Mouse (Mus musculus) liver, embryonic 11.5 days (tissue): ENCODE data around the gene Gm45213. TPM values are rescaled to one million over a fixed set of nuclear protein-coding genes. Genes with fewer than 3 reads are reported as not detected.

ENCODE experiments used
- ATAC-seq: fragments of 200-750 bp; cut with Nextera tagmentation; replicated peaks from 2 replicates; pipeline ENCODE4 v1.8.0; 2017; ENCODE audit warnings: moderate number of reproducible peaks, mild to moderate bottlenecking, moderate TSS enrichment, moderate library complexity; ENCODE audit not compliant: low FRiP score
- DNase-seq: peaks from one replicate; pipeline ENCODE4 v3.0.0-alpha.2; 2017; ENCODE audit warnings: low spot score
- H3K27ac ChIP-seq: fragments of 300-500 bp; sonication (generic); 2 replicates; pipeline ENCODE4 v1.5.1; 2014; ENCODE audit warnings: mild to moderate bottlenecking, low read depth, low read length, control low read depth
- H3K27me3 ChIP-seq: fragments of 300-500 bp; sonication (generic); replicated peaks from 2 replicates; pipeline ENCODE4 v1.6.1; 2014; ENCODE audit warnings: low read length, mixed read lengths; ENCODE audit not compliant: control insufficient read depth, insufficient read depth
- H3K36me3 ChIP-seq: fragments of 300-500 bp; sonication (generic); 2 replicates; pipeline ENCODE4 v1.6.1; 2014; ENCODE audit warnings: mild to moderate bottlenecking, low read length, moderate library complexity, mixed read lengths; ENCODE audit not compliant: control insufficient read depth, insufficient read depth
- H3K4me1 ChIP-seq: fragments of 300-500 bp; sonication (generic); replicated peaks from 2 replicates; pipeline ENCODE4 v1.6.1; 2014; ENCODE audit warnings: low read length, mixed read lengths; ENCODE audit not compliant: control insufficient read depth, insufficient read depth
- H3K4me2 ChIP-seq: fragments of 300-500 bp; sonication (generic); 2 replicates; pipeline ENCODE4 v1.6.1; 2014; ENCODE audit warnings: mild to moderate bottlenecking, control low read depth, moderate library complexity
- H3K4me3 ChIP-seq: fragments of 300-500 bp; sonication (generic); 2 replicates; pipeline ENCODE4 v1.5.1; 2014; ENCODE audit warnings: low read depth, low read length, control low read depth
- H3K9ac ChIP-seq: fragments of 300-500 bp; sonication (generic); 2 replicates; pipeline ENCODE4 v1.6.1; 2014; ENCODE audit warnings: low read depth, low read length, control low read depth
- H3K9me3 ChIP-seq: fragments of 300-500 bp; sonication (generic); 2 replicates; pipeline ENCODE4 v1.6.1; 2016; ENCODE audit warnings: low read length, inconsistent platforms, mixed read lengths; ENCODE audit not compliant: control insufficient read depth
- WGBS: fragments of 180-500 bp; shearing (Covaris S2); extraction: QIAGEN DNeasy Blood & Tissue Kit; methylation state at CpG from one replicate; pipeline ENCODE4 v1.1.7; 2014; 5-methylcytosine and 5-hydroxymethylcytosine counted together
- polyA plus RNA-seq: library from polyadenylated mRNA; unstranded; fragments of >200 nt; fragmentation: Nextera tagmentation; extraction: Ambion mirVana; gene quantifications from 2 replicates; pipeline ENCODE4 v1.2.1, GENCODE M21; 2014

Gene Gm45213
- not detected in 2 replicates for polyA plus RNA-seq

DNA sequence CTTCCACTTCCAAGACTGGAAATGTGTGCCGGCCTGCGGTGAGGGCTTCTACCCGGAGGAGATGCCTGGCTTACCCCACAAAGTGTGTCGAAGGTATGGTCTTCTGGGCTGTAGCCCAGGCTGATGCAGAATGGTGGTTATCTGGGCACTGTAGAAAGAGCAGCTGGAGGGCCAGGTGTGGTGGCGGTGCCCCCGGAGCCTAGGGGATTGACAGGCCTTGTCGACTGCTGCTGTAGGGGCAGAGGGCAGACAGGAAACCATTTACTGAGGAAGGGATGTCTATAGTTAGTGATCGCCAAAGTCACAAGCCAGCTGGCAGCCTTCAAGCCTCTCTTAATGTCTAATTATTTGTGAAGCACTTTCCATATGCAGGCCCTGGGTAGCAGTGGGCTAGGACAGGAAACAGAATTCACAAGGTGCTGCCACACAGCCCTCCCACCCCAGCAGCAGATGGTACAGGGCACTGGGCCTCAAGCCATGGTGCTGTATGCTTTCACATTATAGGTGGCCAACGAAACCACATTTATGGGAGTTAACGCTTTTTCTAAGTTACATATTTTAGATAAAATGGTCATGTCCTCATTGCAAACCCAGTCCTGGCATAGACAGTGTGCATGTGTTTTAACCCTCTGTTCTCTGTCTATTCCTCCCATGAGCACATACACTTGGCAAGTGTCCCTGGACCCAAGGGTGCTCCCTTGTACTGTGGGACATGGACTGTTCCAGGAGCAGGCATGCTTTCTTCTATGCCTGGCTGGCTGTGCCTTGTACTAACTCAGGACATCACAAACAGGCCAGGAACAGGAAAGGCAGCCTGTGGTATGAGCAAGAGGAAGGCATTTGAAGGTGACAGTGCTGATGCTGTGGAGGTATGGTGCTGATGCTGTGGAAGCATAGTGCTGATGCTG, at the start of gene Gm45213:
Gene Gm45213 (plus strand): TSS at position 51 of the 908 bp plus-strand sequence.
- H3K4me3 ChIP-seq = no peak within 1 kb of the TSS
- H3K4me2 ChIP-seq = no peak within 1 kb of the TSS
- H3K9me3 ChIP-seq = no peaks in the 10 kb centered on the region
- DNase-seq = no peak
- H3K27me3 ChIP-seq = no peaks in the 10 kb centered on the region
- H3K27ac ChIP-seq = no peak within 1 kb of the TSS
- no peak for ATAC-seq
- no peaks in the 10 kb centered on the region for H3K36me3 ChIP-seq
- H3K9ac ChIP-seq = no peak within 1 kb of the TSS
- 75% methylated on average over 10 of the region's 10 CpGs for WGBS
- H3K4me1 ChIP-seq = no peaks in the 10 kb centered on the region

DNA sequence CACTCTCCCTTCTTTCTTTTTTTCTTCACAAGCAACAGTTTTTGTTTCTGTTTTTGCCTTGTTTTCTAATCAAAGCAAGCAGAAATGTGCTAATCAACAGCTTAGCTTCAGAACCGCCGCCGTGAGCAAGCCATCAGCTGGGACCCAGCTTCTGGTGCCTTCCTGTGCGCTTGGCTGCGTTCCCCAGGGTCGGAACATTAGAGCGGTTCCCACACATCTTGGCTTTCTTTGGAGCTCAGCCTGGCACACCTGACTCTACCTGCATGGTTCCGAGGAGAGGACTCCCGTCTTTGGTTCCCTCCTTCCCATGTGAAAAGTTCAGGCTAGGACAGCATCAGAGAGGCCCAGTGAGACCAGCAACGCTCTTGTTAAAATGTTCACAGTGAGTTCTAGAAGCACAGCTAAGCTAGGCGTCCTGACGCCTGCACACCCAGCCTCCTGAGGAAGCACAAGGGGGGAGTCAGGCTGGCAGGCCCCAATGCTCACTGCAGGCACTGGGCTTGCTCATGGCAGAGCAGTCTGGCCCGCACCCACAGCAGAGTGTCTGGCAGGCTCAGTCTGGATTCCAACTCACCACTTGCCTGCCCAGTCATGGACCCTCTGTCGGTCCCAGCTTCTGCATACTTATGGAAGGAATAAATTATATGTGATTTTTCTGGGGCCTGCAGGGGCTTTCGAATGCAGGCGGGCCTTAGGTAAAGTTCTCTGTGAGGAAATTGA, 42.2 kb upstream of the Gm45213 start:
- DNase-seq = no peak
- Histone ChIP-seq H3K4me2 (no peak overlapping the region), H3K9ac (no peak overlapping the region), H3K4me3 (no peak overlapping the region), H3K36me3 (no peaks in the 10 kb centered on the region), H3K27ac (no peak overlapping the region), H3K4me1 (no peaks in the 10 kb centered on the region), H3K27me3 (no peaks in the 10 kb centered on the region), H3K9me3 (no peaks in the 10 kb centered on the region; the same call in 1 of the 2 replicates)
- 87% methylated on average over 16 of the region's 16 CpGs for WGBS
- no peak for ATAC-seq

GRCm38 (mm10) chr7:66001797-66002196, 41.6 kb upstream of the Gm45213 start:
- WGBS = 60% methylated on average over 3 of the region's 3 CpGs

GRCm38 (mm10) chr7:66003447-66003846, 40.0 kb upstream of the Gm45213 start:
- Histone ChIP-seq H3K4me3 (no peak overlapping the region), H3K9me3 (no peaks in the 10 kb centered on the region), H3K4me1 (no peaks in the 10 kb centered on the region), H3K27ac (no peak overlapping the region), H3K4me2 (no peak overlapping the region), H3K27me3 (no peaks in the 10 kb centered on the region), H3K36me3 (no peaks in the 10 kb centered on the region), H3K9ac (no peak overlapping the region)
- 75% methylated on average over 5 of the region's 5 CpGs for WGBS
- DNase-seq (no peak), ATAC-seq (no peak)

More at GRCm38 (mm10) chr7:66001797-66002196, 41.6 kb upstream of the Gm45213 start:
- Histone ChIP-seq H3K9ac (no peak overlapping the region), H3K4me1 (no peaks in the 10 kb centered on the region), H3K4me2 (no peak overlapping the region), H3K36me3 (no peaks in the 10 kb centered on the region), H3K27me3 (no peaks in the 10 kb centered on the region), H3K4me3 (no peak overlapping the region), H3K9me3 (no peaks in the 10 kb centered on the region; the same call in 1 of the 2 replicates), H3K27ac (no peak overlapping the region)
- no peak for DNase-seq
- ATAC-seq = no peak

DNA sequence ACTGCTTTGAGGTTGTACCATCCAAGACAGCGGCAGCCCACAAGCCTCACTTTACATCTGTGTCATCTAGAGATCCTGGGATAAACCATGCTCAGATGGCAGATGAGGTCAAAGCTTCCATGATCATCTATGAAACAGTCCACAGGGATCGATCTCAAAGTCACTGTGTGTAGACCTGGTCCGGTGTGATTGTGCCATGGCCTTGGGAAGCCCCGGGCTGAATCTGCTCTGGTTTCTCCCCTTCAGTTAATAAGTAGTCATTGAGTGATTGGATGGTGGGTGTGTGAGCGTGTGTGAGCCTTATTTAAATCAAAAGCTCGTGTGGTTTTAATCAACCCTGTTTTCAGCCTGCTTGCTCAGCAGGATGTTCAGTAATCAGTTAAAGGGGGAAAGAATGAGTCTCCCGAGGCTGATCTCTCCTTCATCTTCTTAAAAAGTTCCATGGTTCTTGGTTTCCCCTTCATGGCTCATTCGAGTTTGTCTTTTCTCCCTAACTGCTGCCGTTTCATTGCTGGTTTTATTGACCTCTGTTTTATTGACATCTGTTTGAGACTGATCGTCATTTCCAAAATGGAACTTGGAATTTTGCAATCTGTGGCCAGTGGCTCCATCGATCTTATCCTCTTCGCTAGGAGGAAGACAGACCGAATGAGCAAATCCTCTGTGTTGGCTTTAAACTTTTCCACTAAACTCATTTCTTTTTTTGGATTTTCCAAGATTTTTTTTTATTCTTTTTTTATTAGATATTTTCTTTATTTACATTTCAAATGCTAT, 39.4 kb upstream of the Gm45213 start:
- WGBS = 73% methylated on average over 13 of the region's 13 CpGs
- no peaks in the 10 kb centered on the region for H3K9me3 ChIP-seq
- no peaks in the 10 kb centered on the region for H3K27me3 ChIP-seq
- ATAC-seq (no peak), DNase-seq (no peak)
- no peak overlapping the region for H3K4me2 ChIP-seq
- no peak overlapping the region for H3K4me3 ChIP-seq
- no peak overlapping the region for H3K9ac ChIP-seq
- H3K36me3 ChIP-seq = no peaks in the 10 kb centered on the region
- H3K4me1 ChIP-seq = no peaks in the 10 kb centered on the region
- no peak overlapping the region for H3K27ac ChIP-seq

DNA sequence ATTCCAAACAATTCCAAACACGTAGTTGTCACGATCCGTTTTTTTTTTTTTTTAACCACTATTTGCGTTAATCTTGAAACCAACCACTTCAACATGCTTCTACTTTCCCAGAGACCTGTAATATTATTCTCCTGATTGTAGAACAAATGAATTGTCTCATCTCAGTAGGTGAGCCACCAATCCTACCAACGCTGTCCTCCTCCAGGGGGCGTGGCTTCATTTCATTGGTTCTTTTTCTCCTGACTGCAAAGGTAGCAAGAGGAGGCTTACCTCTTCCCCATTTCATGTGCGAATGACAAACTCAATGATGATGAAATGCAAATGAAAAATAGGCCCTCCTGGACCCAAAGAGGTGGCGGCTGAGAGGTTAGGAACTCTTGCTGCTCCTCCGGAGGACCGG, 38.3 kb upstream of the Gm45213 start:
- DNase-seq = no peak
- WGBS = 84% methylated on average over 10 of the region's 10 CpGs
- H3K4me2 ChIP-seq = no peak overlapping the region
- no peaks in the 10 kb centered on the region for H3K27me3 ChIP-seq
- H3K27ac ChIP-seq = no peak overlapping the region
- no peaks in the 10 kb centered on the region for H3K4me1 ChIP-seq
- H3K36me3 ChIP-seq = no peaks in the 10 kb centered on the region
- no peaks in the 10 kb centered on the region for H3K9me3 ChIP-seq
- H3K4me3 ChIP-seq = no peak overlapping the region
- H3K9ac ChIP-seq = no peak overlapping the region
- no peak for ATAC-seq

GRCm38 (mm10) chr7:66008161-66008891, 35.1 kb upstream of the Gm45213 start:
- 78% methylated on average over 11 of the region's 11 CpGs for WGBS
- no peak overlapping the region for H3K4me2 ChIP-seq
- H3K9me3 ChIP-seq = no peaks in the 10 kb centered on the region
- no peaks in the 10 kb centered on the region for H3K27me3 ChIP-seq
- H3K4me1 ChIP-seq = no peaks in the 10 kb centered on the region
- DNase-seq = no peak
- no peak overlapping the region for H3K4me3 ChIP-seq
- no peaks in the 10 kb centered on the region for H3K36me3 ChIP-seq
- no peak overlapping the region for H3K27ac ChIP-seq
- no peak overlapping the region for H3K9ac ChIP-seq
- ATAC-seq = no peak

DNA sequence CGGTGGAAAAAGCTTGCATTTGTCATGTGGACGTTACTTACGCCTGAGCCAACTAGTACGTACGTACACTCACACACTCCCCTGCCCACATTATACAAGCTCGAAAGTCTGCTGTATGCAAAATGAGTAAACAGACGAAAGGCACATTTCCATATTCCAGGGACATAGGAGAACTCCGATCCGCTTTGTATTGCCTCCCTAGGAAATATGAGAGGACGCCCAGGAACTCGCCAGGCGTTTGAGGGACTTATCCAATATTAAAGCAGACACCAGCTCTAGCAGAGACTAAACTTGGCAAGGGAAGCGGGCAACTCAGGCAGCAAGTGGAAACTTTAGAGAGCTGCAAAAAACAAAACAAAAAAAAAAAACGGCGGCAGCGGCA, 34.5 kb upstream of the Gm45213 start:
- no peak overlapping the region for H3K9ac ChIP-seq
- DNase-seq (no peak), ATAC-seq (no peak)
- H3K4me1 ChIP-seq = no peaks in the 10 kb centered on the region
- H3K4me3 ChIP-seq = no peak overlapping the region
- H3K36me3 ChIP-seq = no peaks in the 10 kb centered on the region
- H3K27ac ChIP-seq = no peak overlapping the region
- no peaks in the 10 kb centered on the region for H3K9me3 ChIP-seq
- H3K4me2 ChIP-seq = no peak overlapping the region
- H3K27me3 ChIP-seq = no peaks in the 10 kb centered on the region
- 85% methylated on average over 16 of the region's 16 CpGs for WGBS
